Mouse (Mus musculus): Measurements from ENCODE around the gene Rnf126. TPM values are rescaled to one million over a fixed set of nuclear protein-coding genes. Genes with fewer than 3 reads are reported as not detected.

Rnf126 gene
- polyA plus RNA-seq, 1 experiment from 2014 or later: 65.1 TPM

- no peak for ATAC-seq (replicated peaks; ENCODE audit: insufficient number of reproducible peaks, low FRiP score, low TSS enrichment, low read depth)
- WGBS: 7% methylated on average over 42 of the region's 43 CpGs
Observed at GRCm38 (mm10) chr10:79717640-79718357, 49.0 kb downstream of the Rnf126 start.

GRCm38 (mm10) chr10:79716988-79717355, 49.8 kb downstream of the Rnf126 start:
- WGBS: 0% methylated on average over 39 of the region's 44 CpGs
- DNase-seq (ENCODE audit: low spot score) (no peak), ATAC-seq (replicated peaks; ENCODE audit: insufficient number of reproducible peaks, low FRiP score, low TSS enrichment, low read depth) (no peak)
- H3K36me3 ChIP-seq (replicated peaks; ENCODE audit: control insufficient read depth, insufficient read depth, low read depth, low read length): no peaks in the 10 kb centered on the region; the same call in 1 of the 2 replicates
- no peaks in the 10 kb centered on the region for H3K9me3 ChIP-seq (replicated peaks; ENCODE audit: control insufficient read depth, low read length)
- H3K4me1 ChIP-seq (ENCODE audit: control insufficient read depth, insufficient read depth, low read length): peaks cover 4% of the 10 kb centered on the region; the same call in 1 of the 2 replicates
- H3K9ac ChIP-seq (replicated peaks; ENCODE audit: low read length): peak overlapping the region; percentile 51
- peak overlapping the region; percentile 58 for H3K4me3 ChIP-seq (ENCODE audit: low read depth, low read length)
- H3K4me2 ChIP-seq (ENCODE audit: low read depth, low read length): peak overlapping the region; percentile 97
- no peak overlapping the region for H3K27ac ChIP-seq (replicated peaks; ENCODE audit: low read depth, low read length)
- peaks cover 29% of the 10 kb centered on the region for H3K27me3 ChIP-seq (ENCODE audit: control insufficient read depth, insufficient read depth, low read length)

More at GRCm38 (mm10) chr10:79717640-79718357, 49.0 kb downstream of the Rnf126 start:
- peak; percentile 91 for DNase-seq (ENCODE audit: low spot score)
- Histone ChIP-seq H3K4me1 (ENCODE audit: control insufficient read depth, insufficient read depth, low read length) (peaks cover 4% of the 10 kb centered on the region; the same call in 1 of the 2 replicates), H3K27me3 (ENCODE audit: control insufficient read depth, insufficient read depth, low read length) (peaks cover 29% of the 10 kb centered on the region), H3K36me3 (replicated peaks; ENCODE audit: control insufficient read depth, insufficient read depth, low read depth, low read length) (no peaks in the 10 kb centered on the region), H3K9me3 (replicated peaks; ENCODE audit: control insufficient read depth, low read length) (no peaks in the 10 kb centered on the region), H3K4me2 (ENCODE audit: low read depth, low read length) (peak overlapping the region; percentile 5; the same call in 1 of the 2 replicates), H3K27ac (replicated peaks; ENCODE audit: low read depth, low read length) (no peak overlapping the region), H3K9ac (replicated peaks; ENCODE audit: low read length) (no peak overlapping the region), H3K4me3 (ENCODE audit: low read depth, low read length) (no peak overlapping the region; the same call in 1 of the 2 replicates)

- Histone ChIP-seq H3K4me2 (ENCODE audit: low read depth, low read length) (peak within 1 kb of the TSS; percentile 97), H3K36me3 (replicated peaks; ENCODE audit: control insufficient read depth, insufficient read depth, low read depth, low read length) (no peaks in the 10 kb centered on the region; the same call in 1 of the 2 replicates), H3K9ac (replicated peaks; ENCODE audit: low read length) (peak within 1 kb of the TSS; percentile 51), H3K4me1 (ENCODE audit: control insufficient read depth, insufficient read depth, low read length) (peaks cover 4% of the 10 kb centered on the region; the same call in 1 of the 2 replicates), H3K9me3 (replicated peaks; ENCODE audit: control insufficient read depth, low read length) (no peaks in the 10 kb centered on the region), H3K4me3 (ENCODE audit: low read depth, low read length) (peak within 1 kb of the TSS; percentile 58), H3K27ac (replicated peaks; ENCODE audit: low read depth, low read length) (no peak within 1 kb of the TSS), H3K27me3 (ENCODE audit: control insufficient read depth, insufficient read depth, low read length) (peaks cover 29% of the 10 kb centered on the region)
- no peak for DNase-seq (ENCODE audit: low spot score)
- ATAC-seq (replicated peaks; ENCODE audit: insufficient number of reproducible peaks, low FRiP score, low TSS enrichment, low read depth): no peak
- WGBS: 3% methylated on average over 45 of the region's 91 CpGs
Observed at GRCm38 (mm10) chr10:79716254-79716987, 50.3 kb downstream of the Rnf126 start, which contains the start of gene Hcn2. Hcn2 (plus strand) TSS chr10:79716634.

GRCm38 (mm10) chr10:79714996-79715395, 51.8 kb downstream of the Rnf126 start:
- H3K27ac ChIP-seq (replicated peaks; ENCODE audit: low read depth, low read length): no peak overlapping the region
- ATAC-seq (replicated peaks; ENCODE audit: insufficient number of reproducible peaks, low FRiP score, low TSS enrichment, low read depth) (no peak), DNase-seq (ENCODE audit: low spot score) (no peak)
- H3K9ac ChIP-seq (replicated peaks; ENCODE audit: low read length): no peak overlapping the region
- H3K27me3 ChIP-seq (ENCODE audit: control insufficient read depth, insufficient read depth, low read length): peaks cover 29% of the 10 kb centered on the region
- no peak overlapping the region for H3K4me3 ChIP-seq (ENCODE audit: low read depth, low read length)
- H3K4me1 ChIP-seq (ENCODE audit: control insufficient read depth, insufficient read depth, low read length): peaks cover 4% of the 10 kb centered on the region; the same call in 1 of the 2 replicates
- H3K9me3 ChIP-seq (replicated peaks; ENCODE audit: control insufficient read depth, low read length): no peaks in the 10 kb centered on the region
- no peaks in the 10 kb centered on the region; the same call in none of the 2 replicates for H3K36me3 ChIP-seq (replicated peaks; ENCODE audit: control insufficient read depth, insufficient read depth, low read depth, low read length)
- WGBS: 64% methylated on average over 4 of the region's 4 CpGs
- no peak overlapping the region for H3K4me2 ChIP-seq (ENCODE audit: low read depth, low read length)

- no peaks in the 10 kb centered on the region for H3K9me3 ChIP-seq (replicated peaks; ENCODE audit: control insufficient read depth, low read length)
- peaks cover 29% of the 10 kb centered on the region for H3K27me3 ChIP-seq (ENCODE audit: control insufficient read depth, insufficient read depth, low read length)
- no peak overlapping the region for H3K4me3 ChIP-seq (ENCODE audit: low read depth, low read length)
- no peak overlapping the region for H3K9ac ChIP-seq (replicated peaks; ENCODE audit: low read length)
- no peak for ATAC-seq (replicated peaks; ENCODE audit: insufficient number of reproducible peaks, low FRiP score, low TSS enrichment, low read depth)
- peaks cover 8% of the 10 kb centered on the region for H3K36me3 ChIP-seq (replicated peaks; ENCODE audit: control insufficient read depth, insufficient read depth, low read depth, low read length)
- no peak overlapping the region for H3K4me2 ChIP-seq (ENCODE audit: low read depth, low read length)
- H3K27ac ChIP-seq (replicated peaks; ENCODE audit: low read depth, low read length): no peak overlapping the region
- 36% methylated on average over 1 of the region's 1 CpGs for WGBS
- no peak for DNase-seq (ENCODE audit: low spot score)
- H3K4me1 ChIP-seq (ENCODE audit: control insufficient read depth, insufficient read depth, low read length): peaks cover 4% of the 10 kb centered on the region; the same call in 1 of the 2 replicates
Observed at GRCm38 (mm10) chr10:79713163-79713562, 53.6 kb downstream of the Rnf126 start.

GRCm38 (mm10) chr10:79712499-79713126, 54.1 kb downstream of the Rnf126 start:
- Histone ChIP-seq H3K36me3 (replicated peaks; ENCODE audit: control insufficient read depth, insufficient read depth, low read depth, low read length) (peaks cover 8% of the 10 kb centered on the region), H3K4me3 (ENCODE audit: low read depth, low read length) (no peak overlapping the region), H3K4me2 (ENCODE audit: low read depth, low read length) (no peak overlapping the region), H3K9me3 (replicated peaks; ENCODE audit: control insufficient read depth, low read length) (no peaks in the 10 kb centered on the region), H3K27me3 (ENCODE audit: control insufficient read depth, insufficient read depth, low read length) (peaks cover 25% of the 10 kb centered on the region), H3K27ac (replicated peaks; ENCODE audit: low read depth, low read length) (no peak overlapping the region), H3K9ac (replicated peaks; ENCODE audit: low read length) (no peak overlapping the region), H3K4me1 (ENCODE audit: control insufficient read depth, insufficient read depth, low read length) (peaks cover 4% of the 10 kb centered on the region; the same call in 1 of the 2 replicates)
- WGBS: 20% methylated on average over 4 of the region's 6 CpGs
- ATAC-seq (replicated peaks; ENCODE audit: insufficient number of reproducible peaks, low FRiP score, low TSS enrichment, low read depth) (peak; percentile 7; the same call in 1 of the 2 replicates), DNase-seq (ENCODE audit: low spot score) (peak; percentile 87)

- H3K27ac ChIP-seq (replicated peaks; ENCODE audit: low read depth, low read length): no peak overlapping the region
- H3K9ac ChIP-seq (replicated peaks; ENCODE audit: low read length): no peak overlapping the region
- H3K36me3 ChIP-seq (replicated peaks; ENCODE audit: control insufficient read depth, insufficient read depth, low read depth, low read length): peaks cover 8% of the 10 kb centered on the region
- H3K4me2 ChIP-seq (ENCODE audit: low read depth, low read length): no peak overlapping the region
- H3K9me3 ChIP-seq (replicated peaks; ENCODE audit: control insufficient read depth, low read length): no peaks in the 10 kb centered on the region
- 86% methylated on average over 1 of the region's 1 CpGs for WGBS
- H3K27me3 ChIP-seq (ENCODE audit: control insufficient read depth, insufficient read depth, low read length): peaks cover 20% of the 10 kb centered on the region
- no peak overlapping the region for H3K4me3 ChIP-seq (ENCODE audit: low read depth, low read length)
- peaks cover 4% of the 10 kb centered on the region; the same call in 1 of the 2 replicates for H3K4me1 ChIP-seq (ENCODE audit: control insufficient read depth, insufficient read depth, low read length)
- no peak for ATAC-seq (replicated peaks; ENCODE audit: insufficient number of reproducible peaks, low FRiP score, low TSS enrichment, low read depth)
- DNase-seq (ENCODE audit: low spot score): peak; percentile 33
Observed at GRCm38 (mm10) chr10:79712029-79712428, 54.7 kb downstream of the Rnf126 start.

All from embryonic facial prominence, embryonic 11.5 days (tissue).